Mouse (Mus musculus) forebrain, embryonic 11.5 days (tissue): ENCODE data around the gene Gm20388. TPM values are rescaled to one million over a fixed set of nuclear protein-coding genes. Genes with fewer than 3 reads are reported as not detected.

Source experiments
- ATAC-seq: fragments of 200-750 bp; cut with Nextera tagmentation; replicated peaks from 2 replicates; pipeline ENCODE4 v1.8.0; 2017; ENCODE audit warnings: moderate TSS enrichment; ENCODE audit not compliant: low FRiP score
- DNase-seq: peaks from one replicate; pipeline ENCODE4 v3.0.0-alpha.2; 2017; ENCODE audit warnings: low spot score
- H3K27ac ChIP-seq: fragments of 300-500 bp; sonication (generic); 2 replicates; pipeline ENCODE4 v1.5.1; 2014; ENCODE audit warnings: low read depth, low read length
- H3K27me3 ChIP-seq: fragments of 300-500 bp; sonication (generic); 2 replicates; pipeline ENCODE4 v1.6.1; 2014; ENCODE audit warnings: mild to moderate bottlenecking, low read length, mixed read lengths; ENCODE audit not compliant: control insufficient read depth, insufficient read depth
- H3K36me3 ChIP-seq: fragments of 300-500 bp; sonication (generic); 2 replicates; pipeline ENCODE4 v1.6.1; 2014; ENCODE audit warnings: mild to moderate bottlenecking, low read length, moderate library complexity, mixed read lengths; ENCODE audit not compliant: control insufficient read depth, insufficient read depth
- H3K4me1 ChIP-seq: fragments of 300-500 bp; sonication (generic); replicated peaks from 2 replicates; pipeline ENCODE4 v1.6.1; 2014; ENCODE audit warnings: low read length, mixed read lengths; ENCODE audit not compliant: control insufficient read depth, insufficient read depth
- H3K4me2 ChIP-seq: fragments of 300-500 bp; sonication (generic); 2 replicates; pipeline ENCODE4 v1.6.1; 2014; ENCODE audit warnings: low read depth, mild to moderate bottlenecking, low read length, moderate library complexity, mixed read lengths; ENCODE audit not compliant: severe bottlenecking
- H3K4me3 ChIP-seq: fragments of 300-500 bp; sonication (generic); 2 replicates; pipeline ENCODE4 v1.5.1; 2014; ENCODE audit warnings: low read depth, low read length
- H3K9ac ChIP-seq: fragments of 300-500 bp; sonication (generic); 2 replicates; pipeline ENCODE4 v1.6.1; 2014; ENCODE audit warnings: low read length
- H3K9me3 ChIP-seq: fragments of 300-500 bp; sonication (generic); 2 replicates; pipeline ENCODE4 v1.6.1; 2016; ENCODE audit warnings: low read length, mixed read lengths; ENCODE audit not compliant: control insufficient read depth
- WGBS: fragments of 180-500 bp; shearing (Covaris S2); extraction: QIAGEN DNeasy Blood & Tissue Kit; methylation state at CpG from one replicate; pipeline ENCODE4 v1.1.7; 2014; 5-methylcytosine and 5-hydroxymethylcytosine counted together
- polyA plus RNA-seq: library from polyadenylated mRNA; unstranded; fragments of >200 nt; fragmentation: Nextera tagmentation; extraction: Ambion mirVana; gene quantifications from 2 replicates; pipeline ENCODE4 v1.2.1, GENCODE M21; 2014

The Gm20388 gene
- polyA plus RNA-seq, 1 experiment from 2014 or later = not detected

- no peaks in the 10 kb centered on the region for H3K36me3 ChIP-seq
- peaks cover 25% of the 10 kb centered on the region for H3K27me3 ChIP-seq
- peak overlapping the region; percentile 49; the same call in 1 of the 2 replicates for H3K9ac ChIP-seq
- H3K27ac ChIP-seq = no peak overlapping the region
- H3K9me3 ChIP-seq = no peaks in the 10 kb centered on the region
- H3K4me1 ChIP-seq = no peaks in the 10 kb centered on the region
- DNase-seq (no peak), ATAC-seq (no peak)
- 3% methylated on average over 11 of the region's 11 CpGs for WGBS
- H3K4me3 ChIP-seq = peak overlapping the region; percentile 24
- H3K4me2 ChIP-seq = peak overlapping the region; percentile 51
Measured at GRCm38 (mm10) chr8:122343341-122343740, 2432.7 kb downstream of the Gm20388 start.

DNA sequence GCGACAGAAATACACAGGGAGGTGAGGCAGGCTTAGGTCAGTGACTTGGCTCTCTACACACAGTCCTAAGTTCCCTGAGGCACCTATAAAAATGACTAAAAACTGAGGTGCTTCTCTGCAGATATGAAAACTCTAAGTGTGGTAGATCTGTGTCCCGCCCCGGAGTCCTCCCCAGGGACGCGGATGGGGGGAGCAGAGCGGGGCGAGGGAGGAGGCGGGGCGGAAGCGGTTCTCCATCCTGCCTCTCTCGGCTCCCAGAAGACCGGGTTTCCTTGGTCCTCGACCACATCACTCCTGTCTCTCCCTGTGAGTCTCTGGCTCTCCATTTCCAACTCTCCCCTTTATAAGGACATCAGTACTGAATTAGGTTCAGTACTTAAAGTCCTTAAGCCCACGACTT is 2433.1 kb downstream of the Gm20388 start:
- Histone ChIP-seq H3K4me1 (no peaks in the 10 kb centered on the region), H3K4me3 (peak overlapping the region; percentile 24), H3K4me2 (peak overlapping the region; percentile 51), H3K9me3 (no peaks in the 10 kb centered on the region), H3K27me3 (peaks cover 22% of the 10 kb centered on the region), H3K27ac (no peak overlapping the region), H3K9ac (peak overlapping the region; percentile 49; the same call in 1 of the 2 replicates), H3K36me3 (no peaks in the 10 kb centered on the region)
- under 1% methylated on average over 14 of the region's 14 CpGs for WGBS
- ATAC-seq (no peak), DNase-seq (no peak)

- DNase-seq (no peak), ATAC-seq (no peak; the same call in 1 of the 2 replicates)
- no peak overlapping the region for H3K9ac ChIP-seq
- 2% methylated on average over 2 of the region's 5 CpGs for WGBS
- peaks cover 22% of the 10 kb centered on the region for H3K27me3 ChIP-seq
- no peak overlapping the region for H3K4me2 ChIP-seq
- no peaks in the 10 kb centered on the region for H3K4me1 ChIP-seq
- no peaks in the 10 kb centered on the region for H3K36me3 ChIP-seq
- H3K9me3 ChIP-seq = no peaks in the 10 kb centered on the region
- H3K4me3 ChIP-seq = peak overlapping the region; percentile 24; the same call in 1 of the 2 replicates
- no peak overlapping the region for H3K27ac ChIP-seq
Measured at GRCm38 (mm10) chr8:122344219-122344618, 2433.6 kb downstream of the Gm20388 start.

GRCm38 (mm10) chr8:122345181-122346095 is 2434.8 kb downstream of the Gm20388 start:
- H3K27ac ChIP-seq = no peak overlapping the region
- ATAC-seq (no peak), DNase-seq (no peak)
- no peaks in the 10 kb centered on the region for H3K9me3 ChIP-seq
- H3K4me3 ChIP-seq = no peak overlapping the region
- WGBS = 54% methylated on average over 12 of the region's 12 CpGs
- H3K4me1 ChIP-seq = peaks cover 4% of the 10 kb centered on the region; the same call in 1 of the 2 replicates
- no peak overlapping the region for H3K4me2 ChIP-seq
- H3K36me3 ChIP-seq = no peaks in the 10 kb centered on the region
- H3K27me3 ChIP-seq = peaks cover 22% of the 10 kb centered on the region
- no peak overlapping the region for H3K9ac ChIP-seq

DNA sequence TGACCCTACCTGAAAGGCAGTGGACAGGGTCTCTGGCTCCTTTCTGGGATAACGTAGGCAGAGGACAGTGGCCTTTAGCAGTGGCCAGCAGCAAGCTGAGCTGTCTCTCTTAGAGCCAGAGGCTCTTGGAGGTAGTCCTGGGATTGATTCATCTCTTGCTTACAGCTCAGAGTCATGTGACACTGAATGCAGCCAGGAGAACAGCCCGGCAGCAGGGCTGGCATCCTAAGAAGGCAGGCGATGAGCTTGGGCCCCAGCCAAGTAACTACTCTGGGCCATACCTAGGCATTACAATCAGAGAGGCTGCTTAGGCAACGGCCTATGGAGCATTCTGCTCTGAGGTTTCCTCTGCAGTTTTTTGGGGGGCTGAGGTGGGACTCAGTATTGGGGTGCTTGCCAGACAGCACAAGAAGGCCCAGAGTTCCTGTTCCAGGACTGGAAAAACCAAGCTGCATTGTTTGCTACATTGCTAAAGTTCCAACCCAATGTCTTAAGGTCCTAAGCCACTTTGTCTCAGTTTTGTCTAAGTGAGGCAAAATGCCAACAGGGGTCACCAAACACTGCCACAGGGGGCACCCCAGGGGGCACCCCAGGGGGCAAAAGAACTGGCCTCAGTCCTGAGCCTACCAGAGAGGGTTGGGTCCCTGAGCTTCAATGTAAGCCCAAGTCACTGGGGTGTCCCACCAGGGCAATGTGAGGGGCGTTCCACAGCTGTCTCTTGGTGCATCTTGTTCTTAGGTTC is 2437.3 kb downstream of the Gm20388 start:
- Histone ChIP-seq H3K4me1 (peaks cover 7% of the 10 kb centered on the region; the same call in 1 of the 2 replicates), H3K4me3 (no peak overlapping the region), H3K27me3 (peaks cover 11% of the 10 kb centered on the region), H3K9me3 (no peaks in the 10 kb centered on the region), H3K36me3 (no peaks in the 10 kb centered on the region), H3K27ac (no peak overlapping the region), H3K9ac (no peak overlapping the region), H3K4me2 (no peak overlapping the region)
- WGBS = 82% methylated on average over 5 of the region's 5 CpGs
- no peak for ATAC-seq
- no peak for DNase-seq

DNA sequence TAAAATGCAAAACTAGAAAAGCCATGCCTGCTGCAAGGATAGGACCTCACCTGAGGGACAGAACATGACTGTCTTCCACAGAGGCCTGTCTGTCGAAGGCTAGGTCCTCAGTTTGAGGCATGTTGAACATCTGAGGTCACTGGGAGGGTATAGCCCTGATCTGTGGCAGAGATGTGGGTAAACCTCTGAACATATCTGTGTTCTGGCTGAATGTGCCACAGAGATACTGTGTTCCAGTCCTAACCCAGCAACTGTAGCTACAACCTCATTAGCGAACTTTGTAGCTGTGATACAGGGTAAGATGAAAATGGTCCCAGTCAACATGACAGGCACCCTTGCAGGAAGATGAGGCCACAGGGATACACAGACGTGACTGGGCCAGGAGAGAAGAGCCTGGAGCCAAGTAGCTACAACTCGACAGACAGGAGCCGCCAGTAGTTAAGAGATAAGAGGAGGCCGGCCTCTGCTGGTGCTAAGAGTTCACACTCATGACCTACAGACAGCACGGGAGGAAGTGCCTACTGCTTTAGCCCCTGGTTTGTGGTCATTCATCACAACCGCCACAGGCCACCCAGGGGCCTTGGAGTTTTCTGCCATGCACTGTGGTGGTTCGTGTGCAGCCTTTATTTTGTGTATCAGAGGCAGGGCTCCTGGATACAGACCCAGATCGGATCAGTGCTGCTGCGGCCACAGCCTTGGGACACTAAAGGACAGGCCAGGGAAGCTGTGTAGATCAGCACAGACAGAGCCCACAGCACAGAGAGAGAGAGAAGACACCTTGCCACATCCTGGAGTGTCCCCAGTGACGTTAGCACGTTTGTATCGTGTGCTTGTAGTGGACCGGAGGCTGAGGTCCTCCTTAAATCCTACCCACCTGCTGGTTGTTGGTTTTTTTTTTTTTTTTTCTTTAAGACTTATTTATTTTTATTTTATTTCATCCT is 2439.0 kb downstream of the Gm20388 start:
- H3K4me1 ChIP-seq = peaks cover 7% of the 10 kb centered on the region; the same call in 1 of the 2 replicates
- no peaks in the 10 kb centered on the region for H3K36me3 ChIP-seq
- H3K27ac ChIP-seq = no peak overlapping the region
- no peak for ATAC-seq
- H3K4me3 ChIP-seq = no peak overlapping the region
- DNase-seq = no peak
- no peaks in the 10 kb centered on the region for H3K9me3 ChIP-seq
- H3K27me3 ChIP-seq = peaks cover 2% of the 10 kb centered on the region
- H3K4me2 ChIP-seq = no peak overlapping the region
- no peak overlapping the region for H3K9ac ChIP-seq
- WGBS = 47% methylated on average over 15 of the region's 15 CpGs

DNA sequence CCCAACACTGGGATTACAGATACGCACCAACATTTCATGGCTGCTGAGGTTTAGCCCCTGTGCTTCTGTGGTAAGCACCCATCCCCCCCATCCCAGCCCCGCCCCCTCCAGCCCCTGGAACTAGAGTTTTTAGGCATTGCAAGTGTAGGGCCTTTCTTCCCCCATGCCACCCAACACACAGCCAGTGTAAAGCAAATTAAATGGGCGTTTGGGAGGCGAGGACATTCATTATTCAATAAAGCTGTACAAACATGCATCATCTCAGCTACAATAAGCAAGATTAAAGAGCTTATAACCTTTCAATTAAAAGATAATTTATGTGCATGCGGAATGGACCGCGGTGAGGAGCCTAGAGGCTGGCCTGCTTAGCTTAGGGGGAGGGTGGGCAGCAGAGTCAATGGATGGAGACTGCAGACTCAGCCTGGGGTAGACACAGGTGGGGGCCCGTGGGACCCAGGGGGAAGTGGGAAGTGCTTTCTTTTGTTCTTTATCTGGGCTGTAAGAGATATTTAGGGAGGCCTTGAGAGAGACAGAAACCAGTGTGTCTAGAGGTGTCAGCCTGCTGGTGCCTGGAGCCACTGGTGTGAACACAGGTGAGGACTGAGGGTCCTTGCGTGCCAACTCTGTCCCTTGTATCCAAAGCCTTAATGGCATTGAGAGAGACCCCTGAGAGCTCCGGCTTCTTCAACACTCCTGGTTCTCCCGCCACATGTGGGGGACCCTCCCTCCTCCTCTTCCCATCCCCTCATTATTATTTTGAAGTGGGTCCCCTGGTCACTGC is 2439.9 kb downstream of the Gm20388 start:
- Histone ChIP-seq H3K4me2 (no peak overlapping the region), H3K27me3 (no peaks in the 10 kb centered on the region; the same call in 1 of the 2 replicates), H3K9ac (no peak overlapping the region), H3K4me1 (peaks cover 7% of the 10 kb centered on the region; the same call in 1 of the 2 replicates), H3K27ac (no peak overlapping the region), H3K9me3 (no peaks in the 10 kb centered on the region), H3K36me3 (no peaks in the 10 kb centered on the region), H3K4me3 (no peak overlapping the region)
- 22% methylated on average over 11 of the region's 11 CpGs for WGBS
- DNase-seq (no peak), ATAC-seq (peak; percentile 76; the same call in 1 of the 2 replicates)
